Mouse (Mus musculus) E14TG2a.4 (cell line): ENCODE measurements around the gene Abhd17c.

Experiments used
- CTCF ChIP-seq: conservative IDR thresholded peaks from 2 replicates; pipeline ENCODE4 v1.5.1; 2014; ENCODE audit warnings: low read length
- NANOG ChIP-seq: IDR thresholded peaks from 2 replicates; pipeline ENCODE4 v1.6.1; 2014; ENCODE audit warnings: borderline replicate concordance, low read length, mixed read lengths
- POU5F1 ChIP-seq: IDR thresholded peaks from 2 replicates; pipeline ENCODE4 v1.6.1; 2014; ENCODE audit warnings: low read length, borderline replicate concordance

- no peak for TF ChIP-seq CTCF
- no peak for TF ChIP-seq POU5F1
- no peak for TF ChIP-seq NANOG
These were observed 19.6 kb upstream of the Abhd17c start for GRCm38 (mm10) chr7:84171177-84171787.
